ENCODE assay signal across 8 mouse cellular contexts in genomic region chr7:73855489-73855888, GRCm38 (mm10).
A peak's percentile ranks its signal among the peaks of the same experiment; 100 is the strongest.
DNase-seq lines count a peak whose midpoint lies in the region; TF ChIP-seq lines count a peak whose summit lies in the region.

No protein-coding gene starts in this region.

- intact Hi-C loops in gastrocnemius, postnatal 36 days (cut with DNase I), result loop anchor here (2.0 kb wide), 1 partner anchor 201 kb away; no protein-coding TSS in a partner anchor

- no peak overlapping the region for H3K4me3 ChIP-seq in thymus, adult 2 months (ENCODE audit: control insufficient read depth, insufficient read depth, low read length)
- no peak overlapping the region for H3K4me3 ChIP-seq in layer of hippocampus, adult 2 months

- no peak for TF ChIP-seq POLR2A in thymus, adult 2 months (IDR thresholded peaks at IDR 0.05; ENCODE audit: control insufficient read depth, extremely low read depth, insufficient read depth, low read length, poor library complexity)

- peak; percentile 55; the same call in 1 of the 2 replicates for TF ChIP-seq CTCF in thymus, adult 2 months (IDR thresholded peaks at IDR 0.05; ENCODE audit: borderline replicate concordance, control insufficient read depth, extremely low read depth, insufficient read depth, low read length, poor library complexity)
- peak; percentile 86 for TF ChIP-seq CTCF in layer of hippocampus, adult 2 months (conservative IDR thresholded peaks at IDR 0.05)

- no peaks in the 10 kb centered on the region for H3K36me3 ChIP-seq in thymus, adult 2 months (ENCODE audit: control insufficient read depth, insufficient read depth, low read length)

- WGBS in thymus, adult 2 months, result 38% methylated on average over 4 of the region's 4 CpGs

- peak; percentile 38 for DNase-seq in gastrocnemius, postnatal 10 days
- no peak for DNase-seq in gastrocnemius, postnatal 36 days
- DNase-seq in thymus, adult 2 months, result peak; percentile 8
- DNase-seq in thymus, adult 18-20 months, result no peak
- peak; percentile 72 for DNase-seq in embryo, embryonic 10.5 days (ENCODE audit: low spot score)
- peak in 1 of 2 experiments; percentile 58 for DNase-seq in layer of hippocampus, adult 2 months (ENCODE audit: low spot score in 2 of 2)
- DNase-seq in mesoderm, embryonic 11.5 days (ENCODE audit: low read depth, low spot score), result peak; percentile 52
- DNase-seq in natural killer cell, adult 2 months (ENCODE audit: low spot score in 2 of 2), result no peak

- H3K27ac ChIP-seq in thymus, adult 2 months (ENCODE audit: control insufficient read depth, insufficient read depth, low read length), result no peak overlapping the region
- no peak overlapping the region for H3K27ac ChIP-seq in layer of hippocampus, adult 2 months

- no peaks in the 10 kb centered on the region for H3K27me3 ChIP-seq in thymus, adult 2 months (ENCODE audit: control insufficient read depth, insufficient read depth, low read length)

- no peaks in the 10 kb centered on the region for H3K4me1 ChIP-seq in thymus, adult 2 months (replicated peaks; ENCODE audit: control insufficient read depth, insufficient read depth, low read length)

Comparison
In these comparisons a context has a peak if more than half of its experiments do, and no peak if none do; other contexts are left out.
1. DNase-seq: peak in gastrocnemius, postnatal 10 days (single experiment), thymus, adult 2 months (single experiment), embryo, embryonic 10.5 days (single experiment) and mesoderm, embryonic 11.5 days (single experiment); none in gastrocnemius, postnatal 36 days (0 of 2), thymus, adult 18-20 months (0 of 2) and natural killer cell, adult 2 months (0 of 2).